Mouse (Mus musculus) adrenal gland, postnatal 4 days (tissue): Measurements from ENCODE around the gene BC051019. TPM values are rescaled to one million over a fixed set of nuclear protein-coding genes. Genes with fewer than 3 reads are reported as not detected.

Experiments used
- DNase-seq, 2 experiments: peaks; one replicate each; pipeline ENCODE4 v3.0.0; 2021 to 2022; ENCODE audit warnings: low spot score in 2 of 2, mixed read lengths in 2 of 2
- long read RNA-seq, 2 experiments: library from polyadenylated mRNA; stranded (forward); transcript quantifications; one replicate each; pipeline ENCODE4 v2.0.0; 2021
- total RNA-seq, 2 experiments: library from RNA; stranded (reverse); gene quantifications; 2 replicates each; pipeline ENCODE4 v1.2.3; 2021

Gene BC051019
- not detected for total RNA-seq
- long read RNA-seq, experiment 1, result 0 reads
- long read RNA-seq, experiment 2, result 0 reads

DNA sequence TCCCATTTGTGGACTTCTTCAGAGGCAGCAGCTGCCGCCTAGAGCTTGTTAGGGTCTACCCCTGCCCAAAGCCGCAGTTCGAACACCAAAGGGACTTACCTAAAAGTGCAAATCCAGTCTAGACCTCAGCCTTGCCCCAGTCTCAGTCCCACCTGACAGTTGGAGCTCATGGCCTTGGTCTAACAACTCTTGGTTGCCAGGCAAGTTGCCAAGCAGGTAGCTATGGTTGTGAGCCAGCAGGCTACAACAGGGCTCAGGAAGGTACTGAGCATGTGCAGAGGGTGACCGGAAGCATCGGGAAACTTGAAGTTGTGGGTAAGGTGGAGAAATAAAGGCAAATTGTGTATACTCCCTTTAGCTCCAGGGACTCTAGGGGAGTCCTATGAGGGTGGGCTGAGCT is at the start of gene BC051019:
TSS of gene BC051019 (minus strand) at position 154 of the 400 bp plus-strand sequence.
- no peak for DNase-seq

DNA sequence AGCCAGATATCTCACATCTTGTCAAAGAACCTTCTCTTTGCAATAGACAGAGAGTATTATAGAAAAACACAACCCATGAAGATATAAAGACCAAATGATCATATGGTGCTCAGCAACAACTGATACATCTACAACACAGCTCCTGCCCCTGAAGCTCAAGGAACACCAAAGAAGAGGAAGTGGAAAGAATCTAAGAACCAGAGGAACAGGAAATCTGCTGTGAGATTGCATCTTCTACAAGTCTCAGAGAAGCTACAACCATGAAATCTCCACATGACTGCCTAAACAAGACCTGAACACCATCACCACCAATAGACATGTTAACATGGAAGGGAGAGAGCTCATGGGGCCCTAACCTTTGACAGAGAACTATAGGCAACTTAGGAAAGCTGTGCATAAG is 48.6 kb upstream of the BC051019 start:
- DNase-seq, result no peak

DNA sequence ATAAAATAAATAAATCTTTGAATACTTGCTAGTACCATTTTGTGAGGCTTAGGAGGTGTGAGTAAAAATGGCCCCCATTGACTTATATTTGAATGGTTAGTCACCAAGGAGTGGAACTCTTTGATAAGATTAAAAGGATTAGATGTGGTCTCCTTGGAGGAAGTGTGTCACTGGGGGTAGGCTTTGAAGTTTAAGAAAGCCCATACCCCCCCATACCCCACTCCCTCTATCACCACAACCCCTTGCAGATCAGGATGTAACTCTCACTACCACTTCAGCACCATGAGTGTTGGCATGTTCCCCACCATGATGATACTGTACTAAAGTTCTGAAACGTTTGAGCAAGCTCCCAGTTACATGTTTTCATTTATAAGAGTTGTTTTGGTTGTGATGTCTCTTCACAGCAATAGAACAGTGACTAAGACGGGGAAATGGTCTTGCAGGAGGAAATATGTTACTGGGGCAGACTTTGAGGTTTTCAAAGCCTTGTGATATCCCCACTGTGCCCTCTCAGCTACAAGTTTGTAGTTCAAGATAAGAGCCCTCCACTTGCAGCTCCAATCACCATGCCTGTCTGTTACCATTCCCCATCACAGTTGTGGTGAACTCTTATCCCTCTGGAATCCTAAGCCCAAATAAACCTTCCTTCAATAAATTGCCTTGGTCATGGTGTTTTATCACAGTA is 45.2 kb upstream of the BC051019 start:
- DNase-seq, result no peak

DNA sequence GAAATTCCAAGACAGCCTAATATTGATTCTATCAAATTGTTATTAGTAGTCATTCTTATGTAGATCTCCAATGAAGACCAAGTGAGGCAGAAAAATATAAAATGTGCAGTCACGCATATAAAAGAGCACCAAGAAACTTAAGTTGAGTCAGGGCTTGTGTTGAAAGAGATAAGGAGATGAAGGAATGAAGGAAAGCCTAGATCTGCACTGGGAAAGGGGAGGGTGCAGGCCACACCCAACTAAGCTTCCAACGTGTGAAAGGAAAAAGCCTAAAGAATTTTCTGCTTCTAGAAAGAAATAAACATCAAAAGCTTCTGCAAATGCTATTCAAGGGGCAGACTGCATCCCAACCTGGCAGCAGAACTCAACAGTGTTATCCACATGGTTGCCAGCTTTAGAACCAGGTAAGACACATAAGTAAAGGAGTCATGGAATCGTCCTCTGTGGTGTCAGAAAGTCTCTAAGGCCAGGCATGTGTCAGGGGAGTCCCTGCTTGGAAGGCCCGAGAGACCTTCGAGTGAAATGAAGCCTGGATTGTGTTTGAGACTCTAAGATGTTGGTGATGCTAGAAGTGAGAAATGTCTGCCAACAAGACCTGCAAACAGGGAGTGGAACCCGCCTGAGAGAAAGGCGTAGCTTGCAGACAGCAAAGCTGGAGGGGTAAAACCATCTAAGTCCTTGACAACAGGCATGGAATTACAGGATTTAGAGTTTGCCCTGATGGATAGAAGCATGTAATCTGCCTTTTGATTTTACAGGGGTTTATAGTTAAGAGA is 44.1 kb upstream of the BC051019 start:
- no peak for DNase-seq

DNA sequence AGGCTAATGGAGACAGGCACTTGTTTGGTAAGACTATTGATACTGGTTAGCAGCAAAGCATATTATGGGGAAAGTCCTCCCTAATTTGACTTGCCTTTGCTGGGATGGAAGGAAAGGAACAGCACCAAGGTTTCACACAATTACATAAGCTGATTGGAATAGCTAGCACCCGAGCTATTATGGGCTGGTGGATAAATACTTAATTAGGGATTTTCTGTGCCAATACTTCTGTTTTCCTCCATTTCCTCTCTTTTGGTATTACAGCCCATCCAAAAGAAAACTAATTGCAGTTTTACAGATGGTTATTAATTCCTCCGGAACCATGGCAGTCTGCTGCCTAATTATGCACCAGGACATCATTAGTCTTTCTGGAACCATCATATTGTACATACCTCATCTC is 40.4 kb upstream of the BC051019 start:
- no peak for DNase-seq

DNA sequence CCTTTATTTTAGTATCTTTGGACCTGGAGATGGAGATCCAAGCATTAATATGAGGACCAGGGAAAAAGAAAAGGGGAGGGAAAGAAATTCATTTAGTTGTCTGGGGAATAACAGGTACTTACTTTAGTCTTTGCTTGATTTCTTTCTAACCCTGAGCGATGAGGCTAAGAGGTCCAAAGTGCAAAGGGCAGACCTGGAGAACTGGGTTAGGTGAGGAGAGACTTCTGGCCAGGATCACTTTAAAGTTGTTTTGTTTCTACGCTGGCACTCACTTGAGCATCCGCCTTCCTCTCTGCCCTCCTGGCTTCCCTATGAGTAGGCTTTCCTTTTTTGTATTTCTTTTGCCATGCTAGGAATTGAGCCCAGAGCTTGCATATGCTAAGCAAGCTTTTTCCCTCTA is 32.6 kb upstream of the BC051019 start:
- DNase-seq, result no peak

DNA sequence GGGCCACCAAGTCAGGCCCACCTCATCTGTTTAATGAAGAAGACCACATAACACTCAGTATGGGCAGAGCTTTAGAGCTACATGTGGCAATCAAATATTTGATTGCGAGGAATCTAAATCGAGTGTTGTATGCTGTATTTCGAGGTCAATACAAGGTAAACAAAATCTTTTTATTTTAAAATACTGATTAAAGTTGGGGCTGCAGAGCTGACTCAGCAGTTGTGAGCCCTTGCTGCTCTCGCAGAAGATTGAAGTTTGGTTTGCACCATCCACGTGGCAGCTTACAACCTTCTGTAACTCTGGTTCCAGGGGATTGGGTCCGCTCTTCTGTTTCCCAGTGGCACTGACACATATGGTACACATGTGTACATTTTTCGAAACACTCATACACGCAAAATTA is 30.4 kb upstream of the BC051019 start:
- DNase-seq, result no peak

DNA sequence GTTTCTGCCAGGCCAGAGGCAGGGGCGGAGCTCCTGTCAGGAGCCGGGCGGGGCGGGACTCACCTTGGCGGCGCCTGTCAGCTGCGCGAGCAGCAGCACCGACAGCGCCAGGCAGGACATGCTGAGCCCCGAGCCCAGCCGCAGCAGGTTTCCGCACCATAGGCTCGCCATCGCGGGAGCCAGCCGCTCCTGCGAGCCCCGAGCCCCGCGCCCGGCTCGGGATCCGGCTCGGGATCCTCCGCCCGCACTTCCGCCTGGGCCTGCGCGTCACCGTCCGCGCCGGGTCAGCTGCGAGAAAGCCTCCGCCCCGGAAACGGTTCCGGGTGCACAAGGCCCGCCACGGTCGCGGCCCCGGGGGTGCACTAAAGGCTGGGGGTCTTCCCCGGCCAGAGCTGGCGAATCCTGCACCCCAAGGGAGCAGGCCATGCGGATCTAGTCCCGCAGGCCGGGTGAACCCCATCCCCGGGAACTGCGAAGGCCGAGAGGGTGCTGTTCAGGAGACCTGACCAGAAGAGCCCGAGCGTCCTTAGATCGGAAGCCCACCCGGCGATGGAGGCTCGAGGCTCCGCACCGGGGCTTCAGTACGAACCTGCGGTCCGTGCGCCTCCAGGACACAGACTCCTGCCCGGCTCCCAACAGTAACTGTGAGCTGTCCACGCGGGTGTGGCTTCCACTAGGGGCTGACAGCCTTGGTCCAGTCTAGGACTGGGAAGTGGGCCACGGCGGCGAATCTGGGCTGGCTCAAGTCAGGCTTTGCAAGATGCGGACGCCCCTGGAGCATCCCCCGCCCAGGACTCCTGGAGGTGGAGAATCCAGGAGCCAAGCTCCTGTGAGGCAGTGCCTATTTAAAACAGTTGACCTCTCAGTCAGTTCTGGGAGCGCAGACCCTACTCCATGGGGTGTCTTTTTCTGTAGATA is 28.6 kb upstream of the BC051019 start, which contains the start of gene Tmem9b:
TSS of gene Tmem9b (minus strand) at position 868 of the 918 bp plus-strand sequence.
- DNase-seq, result peak; percentile 48 to 68

DNA sequence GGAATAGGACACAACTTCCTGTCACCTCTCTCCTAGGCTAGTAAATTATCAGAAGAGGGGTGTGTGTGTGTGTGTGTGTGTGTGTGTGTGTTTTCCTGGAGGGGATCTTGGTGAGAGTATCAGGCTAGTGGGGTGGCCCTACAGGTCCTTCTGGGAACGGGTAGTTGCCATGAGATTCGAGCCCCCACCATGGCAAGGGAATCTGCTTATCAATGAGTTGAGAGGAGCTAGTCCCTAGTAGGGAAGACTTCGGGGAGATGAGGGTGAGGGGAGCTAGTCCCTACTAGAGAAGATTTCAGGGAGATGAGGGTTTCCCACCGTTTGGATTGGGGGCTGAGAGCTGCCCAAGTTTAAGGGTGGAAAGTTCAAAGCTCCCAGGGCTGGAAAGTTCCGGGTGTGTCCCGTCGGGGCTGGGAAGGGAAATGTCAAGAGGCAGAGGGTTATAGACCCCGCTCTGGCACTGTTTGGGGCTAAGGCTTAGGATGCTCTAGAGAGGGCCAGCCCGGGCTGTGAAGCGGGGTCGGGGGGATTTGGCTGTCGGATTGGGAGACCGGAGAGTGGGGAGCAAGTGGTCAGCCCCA is 27.9 kb upstream of the BC051019 start:
- no peak for DNase-seq

DNA sequence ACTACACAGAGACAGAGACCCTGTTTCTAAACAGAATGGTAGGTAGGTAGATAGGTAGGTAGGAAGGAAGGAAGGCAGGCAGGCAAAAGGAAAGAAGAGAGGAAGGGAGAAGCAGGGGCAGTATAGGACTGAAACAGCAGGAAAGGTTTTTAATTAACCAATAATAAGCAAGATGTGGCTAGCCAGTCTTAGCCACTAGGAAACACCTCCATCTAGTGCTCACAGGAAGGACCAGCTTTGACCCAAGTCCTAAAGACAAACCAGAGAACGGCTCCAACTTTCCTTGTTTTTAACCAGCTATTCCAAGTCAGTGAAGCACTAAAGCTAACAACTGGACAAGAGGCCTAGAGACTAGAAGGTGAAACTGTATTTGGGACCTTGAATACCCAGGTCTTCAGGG is 24.1 kb upstream of the BC051019 start:
- DNase-seq, result no peak

DNA sequence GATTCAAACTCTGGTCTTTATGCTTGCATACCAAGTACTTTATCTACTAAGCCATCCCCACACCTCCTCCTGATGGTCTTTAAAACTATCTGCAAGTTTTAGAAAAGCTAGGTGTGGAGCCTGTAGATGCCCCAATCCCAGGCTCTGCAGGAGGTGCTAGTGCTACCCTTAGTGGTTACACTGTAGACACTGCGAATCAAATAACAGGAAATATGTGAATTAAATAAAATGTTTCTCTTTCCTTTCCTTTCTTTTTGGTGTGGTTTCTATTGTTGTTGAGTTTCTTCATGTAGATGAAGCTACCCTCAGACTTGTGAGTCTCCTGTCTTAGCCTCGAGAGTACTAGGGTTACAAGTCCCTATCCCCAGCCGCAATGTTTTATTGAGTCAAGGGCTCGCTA is 18.1 kb upstream of the BC051019 start:
- DNase-seq, result no peak

DNA sequence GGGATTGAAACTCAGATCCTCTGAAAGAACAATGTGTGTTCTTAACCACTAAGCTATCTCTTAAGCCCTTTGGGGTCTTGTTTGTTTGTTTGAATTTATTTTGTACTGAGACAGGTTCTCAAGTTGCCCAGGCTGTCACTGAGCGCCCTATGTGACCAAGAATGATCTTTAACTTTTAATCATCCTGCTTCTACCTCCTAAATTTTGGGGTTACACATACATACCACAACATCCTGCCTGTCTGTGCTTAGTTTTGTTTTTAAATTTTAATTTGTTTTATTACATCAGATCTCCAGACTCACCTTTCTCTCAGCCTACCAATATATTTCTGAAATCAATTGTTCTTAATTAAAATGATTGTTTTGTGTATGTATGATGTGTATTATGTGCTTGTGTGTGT is 17.4 kb upstream of the BC051019 start:
- DNase-seq, result no peak

DNA sequence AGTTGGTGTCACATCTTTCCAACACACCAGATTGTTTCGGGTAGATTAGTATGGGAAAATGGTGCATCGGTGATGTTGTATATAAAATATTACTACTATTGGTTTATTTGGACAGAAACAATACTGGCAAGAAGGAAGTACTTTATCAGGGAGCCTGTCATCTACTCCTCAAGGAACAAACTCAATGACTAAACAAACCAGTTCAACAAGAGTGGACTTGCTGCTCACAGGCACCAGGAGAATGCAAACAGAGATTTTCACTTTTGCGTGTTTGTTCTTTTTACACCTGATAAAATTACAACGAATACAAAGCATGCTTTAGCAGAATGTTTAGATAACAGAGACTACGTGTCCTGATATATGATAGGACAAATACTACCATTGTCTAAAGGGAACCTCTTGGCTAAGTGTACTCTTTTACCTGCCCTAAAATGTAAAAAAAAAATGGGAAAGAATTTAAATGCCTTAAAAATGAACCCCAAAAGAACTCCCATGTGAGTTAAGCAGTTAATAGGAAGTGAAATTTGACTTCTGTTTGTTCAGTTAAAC is 16.2 kb upstream of the BC051019 start:
- no peak for DNase-seq

DNA sequence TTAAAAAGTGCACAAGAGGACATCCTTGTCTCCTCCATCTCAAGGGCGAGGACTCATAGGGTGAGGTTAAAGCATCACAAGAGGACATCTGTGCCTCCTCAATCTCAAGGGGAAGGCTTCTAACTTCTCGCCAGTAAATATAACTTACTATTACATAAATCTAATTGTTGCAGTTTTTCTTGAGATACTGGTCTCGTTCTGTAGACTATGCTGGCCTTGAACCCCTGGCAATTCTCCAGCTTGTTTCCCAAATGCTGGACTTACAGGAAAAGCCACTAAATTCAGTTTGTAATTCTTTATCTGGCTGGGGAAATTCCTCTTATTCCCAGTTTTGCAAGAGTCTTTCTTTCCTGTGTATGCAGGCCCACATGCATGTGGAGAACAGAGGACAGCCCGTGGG is 11.2 kb upstream of the BC051019 start:
- no peak for DNase-seq

DNA sequence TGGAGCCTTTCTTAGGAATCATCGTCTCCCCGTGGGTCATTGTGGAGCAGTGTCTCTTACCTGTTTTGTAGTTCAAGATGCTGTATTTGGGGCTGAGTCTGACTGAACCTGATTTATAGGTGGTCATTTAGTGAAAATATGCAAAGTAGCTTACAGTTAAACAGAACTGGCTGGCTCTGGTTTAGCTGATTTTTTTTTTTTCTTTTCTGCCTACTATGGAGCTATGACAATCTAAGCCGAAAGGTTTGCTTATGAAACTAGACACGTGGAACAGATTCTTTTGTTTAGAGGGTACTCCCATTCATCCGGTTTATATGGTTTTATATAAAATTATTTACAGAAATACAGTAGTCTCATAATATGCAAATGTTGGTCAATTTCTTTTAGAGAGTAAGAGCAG is 8.0 kb upstream of the BC051019 start, which contains the start of gene Ascl3:
TSS of gene Ascl3 (minus strand) at position 101 of the 400 bp plus-strand sequence.
- DNase-seq, result no peak

DNA sequence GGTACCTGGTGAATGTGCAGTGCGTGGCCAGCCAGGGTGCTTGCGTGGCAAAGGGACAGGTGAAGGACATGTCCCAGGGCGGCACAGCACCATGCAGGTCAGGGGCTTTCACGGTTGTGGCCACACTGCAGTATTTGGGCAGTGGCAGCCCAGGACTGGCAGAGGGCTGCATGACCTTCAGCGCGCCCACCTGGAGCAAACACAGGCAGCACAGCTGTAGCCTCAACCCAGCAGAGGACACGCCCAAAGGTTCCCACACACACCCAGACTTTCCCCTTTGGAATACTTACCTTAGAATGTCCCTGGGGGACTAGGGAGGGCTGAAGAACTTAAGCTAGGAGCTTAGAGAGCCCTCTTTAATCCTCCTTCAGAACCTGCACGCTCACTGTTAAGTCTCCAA is 536 bp downstream of the BC051019 start:
- DNase-seq, result no peak

DNA sequence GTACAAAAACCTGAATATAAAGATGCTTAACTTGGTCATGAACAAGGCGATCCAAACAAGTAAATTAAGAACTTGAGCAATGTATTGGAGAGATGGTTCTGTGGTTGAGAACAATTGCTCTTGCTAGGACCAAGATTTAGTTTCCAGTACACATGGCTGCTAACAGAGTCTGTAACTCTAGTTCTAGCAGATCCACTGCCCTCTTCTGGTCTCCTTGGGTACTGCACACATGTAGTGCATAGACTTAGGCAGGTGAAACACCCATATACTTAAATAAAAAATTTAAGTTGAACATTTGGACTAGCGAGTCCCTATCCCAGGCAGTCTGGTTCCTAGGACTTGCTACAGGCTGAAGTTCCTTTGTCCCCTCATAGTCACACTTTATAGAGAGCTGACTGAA is 1.0 kb downstream of the BC051019 start:
- DNase-seq, result no peak

DNA sequence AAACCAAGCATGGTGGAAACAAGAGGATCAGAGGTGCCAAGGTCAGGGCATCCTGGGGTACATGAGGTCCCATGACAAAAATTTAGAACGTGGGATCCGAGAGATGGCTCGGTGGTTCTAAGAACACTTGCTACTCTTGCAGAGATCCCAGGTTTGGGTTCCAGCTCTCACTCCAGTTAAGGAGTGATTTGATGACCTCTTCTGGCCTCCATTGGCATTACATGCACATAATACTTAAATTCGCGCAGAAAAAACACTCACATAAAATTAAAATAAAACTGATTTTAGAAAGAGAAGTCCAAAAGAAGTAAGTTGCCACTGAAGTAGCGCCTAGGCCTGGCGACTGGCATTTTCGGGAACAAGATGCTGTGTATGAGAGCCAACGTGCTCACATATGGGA is 4.4 kb downstream of the BC051019 start:
- no peak for DNase-seq

DNA sequence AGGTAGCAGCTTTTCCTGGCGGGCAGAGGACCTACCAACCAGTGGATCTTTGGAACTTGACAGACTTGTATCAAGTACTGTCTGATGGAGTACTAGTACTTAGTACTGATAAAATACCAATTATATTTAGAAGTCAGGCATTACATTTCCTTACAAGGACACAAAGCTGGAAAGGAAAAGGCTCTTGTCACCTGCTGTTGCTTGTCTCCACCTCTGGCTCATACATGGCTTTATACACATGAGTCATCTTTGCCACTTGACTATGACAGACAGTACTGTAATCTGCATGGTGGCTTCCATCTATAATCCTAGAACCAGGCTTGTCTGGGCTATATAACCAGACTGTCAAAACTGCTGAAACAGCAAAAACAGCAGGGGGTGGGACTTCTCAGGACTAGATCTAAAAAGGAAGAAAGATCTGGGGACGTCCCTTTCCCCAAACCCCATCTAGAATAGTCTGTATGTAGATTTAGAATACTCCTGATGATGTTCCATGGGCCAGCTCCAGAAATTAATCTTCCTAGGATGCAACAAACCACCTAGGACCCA is 10.1 kb downstream of the BC051019 start:
- DNase-seq, result no peak

DNA sequence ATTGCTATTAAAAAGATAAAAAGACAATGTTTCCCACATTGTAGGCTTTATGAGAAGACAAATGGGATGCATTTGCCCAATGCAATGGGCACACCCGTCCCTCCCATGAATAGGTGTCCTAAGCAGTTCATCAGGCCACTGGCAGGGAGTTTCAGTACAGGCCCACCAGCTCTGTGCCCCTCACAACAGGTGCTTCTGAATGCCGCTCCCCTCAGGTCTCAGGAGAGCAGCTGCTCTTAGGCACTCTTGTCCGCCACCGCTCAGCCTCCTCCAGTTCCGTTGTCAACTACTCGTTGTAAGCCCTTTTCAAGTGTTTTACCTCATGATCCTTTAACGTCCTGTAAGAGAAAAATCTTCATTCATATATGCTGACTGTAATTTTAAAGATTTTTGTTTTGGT is 11.5 kb downstream of the BC051019 start:
- DNase-seq, result no peak

DNA sequence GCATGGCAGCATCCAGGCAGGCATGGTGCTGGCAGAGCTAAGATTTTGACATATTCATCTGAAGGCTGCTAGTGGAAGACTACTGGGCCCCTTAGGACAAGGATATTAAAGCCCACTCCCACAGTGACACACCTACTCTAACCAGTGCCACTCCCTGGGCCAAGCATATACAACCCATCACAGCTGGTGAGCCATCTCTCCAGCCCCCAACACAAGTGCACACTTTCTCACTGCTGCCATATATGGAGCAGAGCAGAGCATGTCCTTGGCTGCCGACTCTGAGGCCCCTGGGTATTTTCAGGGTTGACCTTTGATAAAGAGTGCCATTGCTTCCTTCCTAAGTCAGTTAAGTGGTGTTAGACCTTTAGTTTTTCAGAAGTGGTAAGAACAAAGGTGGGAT is 13.6 kb downstream of the BC051019 start:
- no peak for DNase-seq
